Mouse (Mus musculus) bone marrow, adult 2 months (tissue): ENCODE results near the gene Aff4. TPM values are rescaled to one million over a fixed set of nuclear protein-coding genes. Genes with fewer than 3 reads are reported as not detected.

ENCODE experiments used
- H3K27ac ChIP-seq: fragments of 200-500 bp; 2 replicates; pipeline ENCODE4 v1.5.1; 2012; ENCODE audit warnings: low read depth, mild to moderate bottlenecking, control low read depth, inconsistent platforms, low read length; ENCODE audit not compliant: control insufficient read depth, poor library complexity, insufficient read depth
- H3K4me1 ChIP-seq: fragments of 200-500 bp; 2 replicates; pipeline ENCODE4 v1.6.1; 2011; ENCODE audit warnings: low read length; ENCODE audit not compliant: control insufficient read depth, insufficient read depth
- H3K4me3 ChIP-seq: fragments of 200-500 bp; replicated peaks from 2 replicates; pipeline ENCODE3; 2011; ENCODE audit warnings: mild to moderate bottlenecking, low read depth, low read length, control low read depth; ENCODE audit not compliant: control insufficient read depth
- CTCF ChIP-seq: fragments of 200-500 bp; IDR thresholded peaks from 2 replicates; pipeline ENCODE4 v1.5.1; 2011; ENCODE audit warnings: low read length, control low read depth; ENCODE audit not compliant: control insufficient read depth, insufficient read depth
- POLR2A ChIP-seq: fragments of 200-500 bp; IDR thresholded peaks from 2 replicates; pipeline ENCODE4 v1.6.1; 2011; ENCODE audit warnings: low read depth, mild to moderate bottlenecking, control low read depth, low read length, borderline replicate concordance; ENCODE audit not compliant: control insufficient read depth
- WGBS: fragments of 180-500 bp; shearing (Covaris S2); methylation state at CpG from one replicate; pipeline ENCODE4 v1.1.7; 2018; 5-methylcytosine and 5-hydroxymethylcytosine counted together
- polyA plus RNA-seq: library from polyadenylated mRNA; stranded (reverse); fragments of >200 nt; gene quantifications from 2 replicates; pipeline ENCODE4 v1.2.4, GENCODE M21; 2011; ENCODE audit warnings: low replicate concordance; ENCODE audit not compliant: missing spikeins, insufficient read depth, insufficient read length

Aff4 gene
- polyA plus RNA-seq, 1 experiment, result 36.2 TPM

- Histone ChIP-seq H3K27ac (no peak overlapping the region), H3K4me1 (no peaks in the 10 kb centered on the region), H3K4me3 (no peak overlapping the region)
- TF ChIP-seq CTCF (no peak), POLR2A (no peak)
- WGBS, result 72% methylated on average over 5 of the region's 5 CpGs
These were observed 102.4 kb downstream of the Aff4 start for GRCm38 (mm10) chr11:53453031-53453430.

- TF ChIP-seq POLR2A (no peak), CTCF (no peak)
- WGBS, result 6% methylated on average over 42 of the region's 42 CpGs
- Histone ChIP-seq H3K4me1 (no peaks in the 10 kb centered on the region), H3K4me3 (peak within 1 kb of the TSS; percentile 44), H3K27ac (no peak within 1 kb of the TSS)
These were observed 106.1 kb downstream of the Aff4 start, which contains the start of the genes Gm10447 and Shroom1 for GRCm38 (mm10) chr11:53456474-53457371. Gene Gm10447 (minus strand): TSS chr11:53457110. Gene Shroom1 (plus strand): TSS chr11:53457205.

- Histone ChIP-seq H3K4me3 (peak overlapping the region; percentile 44), H3K4me1 (no peaks in the 10 kb centered on the region), H3K27ac (no peak overlapping the region)
- WGBS, result 23% methylated on average over 29 of the region's 29 CpGs
- TF ChIP-seq POLR2A, result no peak
- TF ChIP-seq CTCF, result no peak
These were observed 106.8 kb downstream of the Aff4 start for GRCm38 (mm10) chr11:53457372-53457954.

GRCm38 (mm10) chr11:53458996-53459395, 108.4 kb downstream of the Aff4 start:
- TF ChIP-seq CTCF (no peak), POLR2A (no peak)
- no peak overlapping the region for H3K27ac ChIP-seq
- H3K4me3 ChIP-seq, result no peak overlapping the region
- WGBS, result 76% methylated on average over 3 of the region's 3 CpGs
- no peaks in the 10 kb centered on the region for H3K4me1 ChIP-seq

- TF ChIP-seq CTCF (no peak), POLR2A (no peak)
- WGBS, result 51% methylated on average over 3 of the region's 3 CpGs
- Histone ChIP-seq H3K4me3 (no peak overlapping the region), H3K27ac (no peak overlapping the region), H3K4me1 (no peaks in the 10 kb centered on the region)
These were observed 109.6 kb downstream of the Aff4 start for GRCm38 (mm10) chr11:53460192-53460591.

- WGBS, result 50% methylated on average over 5 of the region's 5 CpGs
- H3K4me1 ChIP-seq, result no peaks in the 10 kb centered on the region
- no peak overlapping the region for H3K27ac ChIP-seq
- H3K4me3 ChIP-seq, result no peak overlapping the region
- TF ChIP-seq POLR2A (no peak), CTCF (no peak)
These were observed 111.1 kb downstream of the Aff4 start for GRCm38 (mm10) chr11:53461727-53462126.

- TF ChIP-seq CTCF (no peak), POLR2A (no peak)
These were observed 113.2 kb downstream of the Aff4 start for GRCm38 (mm10) chr11:53463551-53464424.

More at GRCm38 (mm10) chr11:53463551-53464424, 113.2 kb downstream of the Aff4 start:
- Histone ChIP-seq H3K4me1 (no peaks in the 10 kb centered on the region), H3K4me3 (no peak overlapping the region), H3K27ac (no peak overlapping the region)
- WGBS, result 14% methylated on average over 55 of the region's 55 CpGs
